Mouse (Mus musculus): ENCODE results near the gene Man1a. TPM values are rescaled to one million over a fixed set of nuclear protein-coding genes. Genes with fewer than 3 reads are reported as not detected.

Gene Man1a
- polyA plus RNA-seq, 1 experiment, result 3.0 TPM

GRCm38 (mm10) chr10:54028866-54029265 lies 47.5 kb downstream of the Man1a start:
- Histone ChIP-seq H3K4me3 (no peak overlapping the region), H3K4me2 (ENCODE audit: low read depth) (no peak overlapping the region), H3K27me3 (ENCODE audit: control insufficient read depth, insufficient read depth, insufficient read length) (no peaks in the 10 kb centered on the region), H3ac (ENCODE audit: control insufficient read depth, insufficient read length) (no peak overlapping the region), H3K36me3 (ENCODE audit: control insufficient read depth, insufficient read depth) (no peaks in the 10 kb centered on the region), H3K79me2 (ENCODE audit: control insufficient read depth, insufficient read depth) (no peaks in the 10 kb centered on the region)
- TF ChIP-seq MYOD1 (IDR thresholded peaks at IDR 0.05; ENCODE audit: control insufficient read depth in 1 of 3, insufficient read length in 2 of 3, low read depth in 2 of 3) (no peak), E2F4 (IDR thresholded peaks at IDR 0.05; ENCODE audit: insufficient read depth) (no peak), TCF3 (IDR thresholded peaks at IDR 0.05; ENCODE audit: insufficient read length, low read depth) (no peak), MAX (IDR thresholded peaks at IDR 0.05; ENCODE audit: low read depth) (no peak), CEBPB (IDR thresholded peaks at IDR 0.05; ENCODE audit: insufficient read depth, poor library complexity, severe bottlenecking) (no peak), POLR2AphosphoS2 (IDR thresholded peaks at IDR 0.05; ENCODE audit: insufficient read length, low read depth) (no peak), USF1 (IDR thresholded peaks at IDR 0.05; ENCODE audit: low read depth) (no peak), REST (IDR thresholded peaks at IDR 0.05; ENCODE audit: insufficient read depth, insufficient read length) (no peak), SRF (IDR thresholded peaks at IDR 0.05; ENCODE audit: control insufficient read depth, insufficient read length, low read depth) (no peak)

- H3K4me3 ChIP-seq, result no peak overlapping the region
- H3K4me2 ChIP-seq (ENCODE audit: low read depth), result no peak overlapping the region
- H3K79me2 ChIP-seq (ENCODE audit: control insufficient read depth, insufficient read depth), result no peaks in the 10 kb centered on the region
- no peak overlapping the region for H3ac ChIP-seq (ENCODE audit: control insufficient read depth, insufficient read length)
- H3K27me3 ChIP-seq (ENCODE audit: control insufficient read depth, insufficient read depth, insufficient read length), result no peaks in the 10 kb centered on the region
- no peaks in the 10 kb centered on the region for H3K36me3 ChIP-seq (ENCODE audit: control insufficient read depth, insufficient read depth)
- TF ChIP-seq MYOD1 (IDR thresholded peaks at IDR 0.05; ENCODE audit: control insufficient read depth in 1 of 3, insufficient read length in 2 of 3, low read depth in 2 of 3) (no peak), USF1 (IDR thresholded peaks at IDR 0.05; ENCODE audit: low read depth) (no peak), TCF12 (IDR thresholded peaks at IDR 0.05; ENCODE audit: insufficient read depth, poor library complexity, severe bottlenecking) (no peak), POLR2A (IDR thresholded peaks at IDR 0.05; ENCODE audit: insufficient read length, low read depth) (no peak), MYOG (IDR thresholded peaks at IDR 0.05; ENCODE audit: control insufficient read depth in 1 of 3, insufficient read depth in 1 of 3, insufficient read length in 2 of 3, low read depth in 2 of 3) (no peak), E2F4 (IDR thresholded peaks at IDR 0.05; ENCODE audit: insufficient read depth) (no peak), MAX (IDR thresholded peaks at IDR 0.05; ENCODE audit: low read depth) (no peak), TCF3 (IDR thresholded peaks at IDR 0.05; ENCODE audit: insufficient read length, low read depth) (no peak), REST (IDR thresholded peaks at IDR 0.05; ENCODE audit: insufficient read depth, insufficient read length) (no peak), CEBPB (IDR thresholded peaks at IDR 0.05; ENCODE audit: insufficient read depth, poor library complexity, severe bottlenecking) (no peak), SRF (IDR thresholded peaks at IDR 0.05; ENCODE audit: control insufficient read depth, insufficient read length, low read depth) (no peak), POLR2AphosphoS2 (IDR thresholded peaks at IDR 0.05; ENCODE audit: insufficient read length, low read depth) (no peak)
Observed at GRCm38 (mm10) chr10:54026738-54027427, 49.5 kb downstream of the Man1a start.

GRCm38 (mm10) chr10:54026101-54026500 lies 50.3 kb downstream of the Man1a start:
- H3K36me3 ChIP-seq (ENCODE audit: control insufficient read depth, insufficient read depth), result no peaks in the 10 kb centered on the region
- H3K4me2 ChIP-seq (ENCODE audit: low read depth), result no peak overlapping the region
- H3K27me3 ChIP-seq (ENCODE audit: control insufficient read depth, insufficient read depth, insufficient read length), result no peaks in the 10 kb centered on the region
- no peak overlapping the region for H3ac ChIP-seq (ENCODE audit: control insufficient read depth, insufficient read length)
- no peak for TF ChIP-seq USF1 (IDR thresholded peaks at IDR 0.05; ENCODE audit: low read depth)
- no peak for TF ChIP-seq MAX (IDR thresholded peaks at IDR 0.05; ENCODE audit: low read depth)
- no peaks in the 10 kb centered on the region for H3K79me2 ChIP-seq (ENCODE audit: control insufficient read depth, insufficient read depth)
- H3K4me3 ChIP-seq, result no peak overlapping the region

GRCm38 (mm10) chr10:54017904-54018454 lies 58.4 kb downstream of the Man1a start:
- no peaks in the 10 kb centered on the region for H3K27me3 ChIP-seq (ENCODE audit: control insufficient read depth, insufficient read depth, insufficient read length)
- no peaks in the 10 kb centered on the region for H3K79me2 ChIP-seq (ENCODE audit: control insufficient read depth, insufficient read depth)
- no peaks in the 10 kb centered on the region for H3K36me3 ChIP-seq (ENCODE audit: control insufficient read depth, insufficient read depth)
- no peak overlapping the region for H3K4me2 ChIP-seq (ENCODE audit: low read depth)
- no peak overlapping the region for H3K4me3 ChIP-seq
- no peak overlapping the region for H3ac ChIP-seq (ENCODE audit: control insufficient read depth, insufficient read length)
- TF ChIP-seq MYOG (IDR thresholded peaks at IDR 0.05; ENCODE audit: control insufficient read depth in 1 of 3, insufficient read depth in 1 of 3, insufficient read length in 2 of 3, low read depth in 2 of 3) (no peak), TCF3 (IDR thresholded peaks at IDR 0.05; ENCODE audit: insufficient read length, low read depth) (no peak), TCF12 (IDR thresholded peaks at IDR 0.05; ENCODE audit: insufficient read depth, poor library complexity, severe bottlenecking) (no peak), CEBPB (IDR thresholded peaks at IDR 0.05; ENCODE audit: insufficient read depth, poor library complexity, severe bottlenecking) (no peak), USF1 (IDR thresholded peaks at IDR 0.05; ENCODE audit: low read depth) (no peak), MYOD1 (IDR thresholded peaks at IDR 0.05; ENCODE audit: control insufficient read depth in 1 of 3, insufficient read length in 2 of 3, low read depth in 2 of 3) (no peak), POLR2AphosphoS2 (IDR thresholded peaks at IDR 0.05; ENCODE audit: insufficient read length, low read depth) (no peak), REST (IDR thresholded peaks at IDR 0.05; ENCODE audit: insufficient read depth, insufficient read length) (no peak), SRF (IDR thresholded peaks at IDR 0.05; ENCODE audit: control insufficient read depth, insufficient read length, low read depth) (no peak), E2F4 (IDR thresholded peaks at IDR 0.05; ENCODE audit: insufficient read depth) (no peak), MAX (IDR thresholded peaks at IDR 0.05; ENCODE audit: low read depth) (no peak), POLR2A (IDR thresholded peaks at IDR 0.05; ENCODE audit: insufficient read length, low read depth) (no peak)
